Mouse (Mus musculus) embryo, embryonic 11.5 days (tissue): ENCODE data around the gene Lpp.

Source experiments
- DNase-seq: peaks from one replicate; pipeline ENCODE4 v3.0.0-alpha.2; 2012; ENCODE audit warnings: low read depth, low spot score

The Lpp gene

DNA sequence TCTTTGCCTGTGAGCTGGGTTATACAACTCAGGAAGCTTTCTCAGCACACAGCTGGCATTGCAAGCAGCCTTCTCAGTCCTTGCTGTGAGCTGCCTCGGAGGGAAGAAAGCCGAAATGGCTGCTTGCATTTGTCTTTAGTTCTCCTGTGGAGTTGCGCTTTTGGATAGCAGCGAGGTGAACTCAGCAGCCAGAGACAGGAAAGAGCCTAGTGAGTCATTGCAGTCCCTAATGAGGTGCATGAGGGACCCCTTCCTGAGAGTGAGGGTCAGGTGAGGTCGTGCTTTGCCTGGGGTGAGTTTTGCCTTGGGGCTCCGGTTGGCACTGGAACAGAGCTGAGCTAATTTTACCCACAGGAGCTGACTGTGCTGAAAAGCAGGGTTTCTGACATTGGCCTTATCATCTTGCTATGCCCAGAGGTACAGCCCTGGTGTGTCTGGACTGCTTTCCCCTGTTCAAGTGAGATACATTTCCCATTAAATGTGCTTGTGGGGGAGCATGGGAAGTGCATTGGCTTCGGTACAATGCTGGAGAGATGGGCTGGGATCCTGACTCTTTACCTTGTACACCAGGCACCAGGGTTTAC lies 41.3 kb downstream of the Lpp start:
- DNase-seq, result no peak

DNA sequence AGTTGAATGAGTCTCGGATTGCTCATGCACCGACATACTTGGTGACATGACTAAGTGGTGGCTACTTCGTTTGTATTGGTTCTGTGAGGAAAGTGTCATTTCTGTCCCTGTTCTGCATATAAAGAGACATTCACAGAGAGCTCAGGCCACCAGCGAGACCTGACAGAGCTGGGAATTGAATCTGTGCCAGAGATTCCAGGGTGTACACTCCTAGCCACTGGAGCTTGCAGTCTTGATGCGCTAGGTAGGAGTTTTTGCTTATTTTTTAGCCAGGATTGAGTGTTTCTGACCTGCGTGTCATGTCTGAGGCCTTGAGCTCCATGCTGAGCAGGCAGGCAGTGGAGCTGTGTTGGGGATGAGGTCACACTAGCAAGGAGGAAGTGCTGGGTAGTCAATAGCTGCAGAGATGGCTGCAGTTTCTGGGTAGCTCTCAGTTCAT lies 41.8 kb downstream of the Lpp start:
- no peak for DNase-seq

DNA sequence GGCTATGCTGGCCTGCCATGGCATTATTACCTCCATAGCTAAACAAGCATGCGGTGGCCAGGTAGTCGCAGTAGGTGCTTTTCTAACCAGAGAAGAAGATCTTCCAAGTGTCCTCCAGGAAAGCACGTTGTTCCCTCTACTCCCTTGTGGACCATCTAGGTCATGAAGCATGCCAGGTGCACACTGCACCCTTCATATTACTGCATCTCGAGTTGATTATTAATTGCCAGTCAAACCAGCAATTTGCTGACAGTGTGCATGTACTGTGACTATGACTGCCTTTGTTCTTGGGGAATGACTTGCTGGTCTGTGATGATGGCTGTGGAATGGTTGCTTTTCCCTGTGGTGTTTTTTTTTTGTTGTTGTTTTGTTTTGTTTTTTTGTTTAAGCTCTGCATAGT lies 45.1 kb downstream of the Lpp start:
- DNase-seq, result no peak

DNA sequence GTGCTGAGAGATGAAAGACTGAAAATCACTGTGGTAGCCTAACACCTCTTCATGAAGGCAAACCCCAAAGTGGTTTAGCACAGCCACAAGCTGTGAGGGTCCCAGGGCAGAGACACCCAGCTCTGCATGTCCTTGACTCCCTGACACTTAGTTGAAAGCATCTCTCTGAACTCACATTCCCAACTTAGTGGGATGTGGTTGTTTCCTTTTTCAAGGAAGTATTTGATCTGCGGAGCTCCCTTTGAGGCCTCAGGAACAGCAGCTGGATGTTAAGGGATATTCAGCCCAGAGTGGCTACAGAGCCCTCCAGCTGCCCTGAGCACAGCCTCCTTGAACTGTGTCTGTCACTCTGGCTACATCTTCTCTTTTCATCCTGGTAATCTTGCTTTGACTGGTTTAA lies 48.0 kb downstream of the Lpp start:
- DNase-seq, result no peak

DNA sequence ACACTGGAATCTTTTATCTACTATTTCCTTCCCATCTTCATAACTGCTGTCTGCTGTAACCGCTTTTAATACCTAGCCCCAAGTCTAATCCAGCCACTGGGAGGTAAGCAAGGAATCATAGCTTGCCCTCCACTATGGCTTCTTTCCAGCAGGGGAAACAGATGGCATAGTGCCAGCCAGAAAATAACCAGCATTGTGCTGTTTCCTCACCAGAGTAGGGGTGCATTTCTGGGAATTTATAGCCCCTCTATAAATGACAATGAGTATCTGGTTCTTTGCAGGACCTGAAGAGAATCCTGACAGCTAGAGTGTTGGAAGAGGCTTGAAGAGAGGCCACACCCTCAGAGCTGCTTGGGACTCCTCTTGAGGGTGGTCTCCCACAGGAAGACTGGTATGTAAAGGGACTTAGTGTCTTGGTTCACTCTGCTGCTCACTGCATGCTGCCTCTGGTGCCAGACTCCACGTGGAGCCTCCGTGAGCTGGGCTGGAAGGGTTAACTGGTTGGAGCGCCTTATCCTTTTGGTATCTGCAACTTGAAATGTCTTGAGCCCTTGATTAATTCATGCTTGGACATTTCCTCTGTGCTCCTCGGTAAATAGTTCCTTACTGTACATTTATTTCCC lies 49.3 kb downstream of the Lpp start:
- DNase-seq, result no peak

DNA sequence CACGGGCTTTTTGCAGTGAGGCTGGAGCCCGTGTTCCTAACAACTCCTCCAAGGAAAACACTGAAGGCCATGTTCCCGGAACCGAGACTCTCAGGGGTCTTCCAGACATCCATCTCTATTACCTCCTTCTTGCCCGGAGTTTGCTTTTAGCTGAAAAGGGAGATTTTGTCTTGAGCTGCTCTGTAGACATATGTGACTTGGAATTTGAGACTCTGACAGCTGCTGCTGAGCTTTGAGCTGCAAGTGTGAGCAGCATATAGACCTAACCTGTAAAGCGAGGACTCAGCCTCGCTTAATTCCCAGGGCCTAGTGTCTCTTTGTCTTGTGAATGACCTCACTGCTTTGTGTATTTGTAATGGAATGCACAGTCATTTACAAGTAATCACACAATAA lies 49.8 kb downstream of the Lpp start:
- DNase-seq, result no peak

DNA sequence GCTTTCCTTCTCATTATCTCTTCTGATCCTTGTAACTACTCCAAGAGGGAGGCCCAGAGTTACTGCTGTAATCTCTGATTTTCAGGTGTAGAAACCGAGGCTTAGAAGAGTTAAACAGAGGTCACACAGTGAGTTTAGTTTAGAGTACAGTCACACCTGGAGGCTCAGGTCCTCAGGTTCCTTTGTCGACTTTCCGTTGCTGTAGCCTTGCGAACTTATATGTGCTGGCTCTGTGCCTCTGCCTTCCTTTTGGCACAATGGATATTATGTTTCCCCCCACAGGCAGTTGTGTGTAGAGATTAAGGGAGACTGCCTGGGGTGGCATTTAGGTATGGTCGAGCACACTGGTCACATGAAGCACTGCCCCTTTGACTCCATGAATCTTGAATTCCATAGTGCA lies 50.2 kb downstream of the Lpp start:
- DNase-seq, result no peak

DNA sequence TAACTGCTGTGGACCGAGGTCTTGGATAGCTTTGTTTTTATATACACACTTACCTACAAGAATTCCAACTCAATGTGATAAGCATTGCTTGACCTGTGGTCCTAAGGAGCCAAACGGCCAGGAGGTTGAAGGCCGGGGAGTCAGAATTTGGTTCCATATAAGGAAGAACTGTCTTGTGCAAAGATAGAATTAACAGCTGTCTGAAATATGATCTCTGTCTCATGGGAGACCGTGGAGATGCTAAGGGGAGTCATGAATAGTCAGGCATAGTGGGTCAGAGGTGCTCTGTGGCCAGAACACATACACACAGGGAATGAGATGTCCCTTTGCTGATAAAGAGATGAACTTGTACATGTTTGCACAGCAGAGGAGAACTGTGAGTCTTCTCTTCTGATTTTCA lies 51.5 kb downstream of the Lpp start:
- no peak for DNase-seq

DNA sequence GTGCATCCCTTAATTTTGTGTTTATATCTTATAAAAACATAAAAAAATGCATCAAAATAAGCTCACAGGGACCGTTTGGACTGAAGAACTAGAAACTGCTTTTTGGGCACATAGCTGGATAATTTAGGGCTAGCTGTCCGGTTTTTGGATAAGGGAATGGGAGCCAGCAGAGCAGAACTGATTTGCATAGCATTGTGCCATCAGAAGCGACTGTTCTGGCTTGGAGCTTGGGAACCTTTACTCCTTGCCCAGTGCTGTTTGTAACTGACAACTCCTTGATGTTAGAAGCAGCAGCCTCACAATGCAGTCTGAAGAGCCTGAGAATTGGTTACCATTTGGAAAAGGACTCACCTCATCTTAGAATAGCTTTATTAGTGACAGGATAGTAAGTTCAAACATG lies 52.2 kb downstream of the Lpp start:
- DNase-seq, result no peak

DNA sequence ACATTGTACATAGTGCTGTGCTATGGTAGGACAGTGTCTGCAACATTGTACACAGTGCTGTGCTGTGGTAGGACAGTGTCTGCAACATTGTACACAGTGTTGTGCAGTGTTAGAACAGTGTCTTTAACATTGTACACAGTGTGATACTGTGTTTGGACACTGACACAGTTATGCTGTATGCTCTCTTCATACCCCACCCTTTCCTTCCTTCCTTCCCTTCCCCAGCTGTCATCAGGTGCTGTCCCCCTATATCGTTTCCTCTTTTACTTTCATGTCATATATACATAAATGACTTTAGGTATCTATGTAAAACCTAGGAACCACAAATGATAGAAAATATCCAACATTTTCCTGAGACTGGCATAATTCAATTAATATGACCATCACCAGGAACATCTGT lies 53.1 kb downstream of the Lpp start:
- DNase-seq, result no peak

DNA sequence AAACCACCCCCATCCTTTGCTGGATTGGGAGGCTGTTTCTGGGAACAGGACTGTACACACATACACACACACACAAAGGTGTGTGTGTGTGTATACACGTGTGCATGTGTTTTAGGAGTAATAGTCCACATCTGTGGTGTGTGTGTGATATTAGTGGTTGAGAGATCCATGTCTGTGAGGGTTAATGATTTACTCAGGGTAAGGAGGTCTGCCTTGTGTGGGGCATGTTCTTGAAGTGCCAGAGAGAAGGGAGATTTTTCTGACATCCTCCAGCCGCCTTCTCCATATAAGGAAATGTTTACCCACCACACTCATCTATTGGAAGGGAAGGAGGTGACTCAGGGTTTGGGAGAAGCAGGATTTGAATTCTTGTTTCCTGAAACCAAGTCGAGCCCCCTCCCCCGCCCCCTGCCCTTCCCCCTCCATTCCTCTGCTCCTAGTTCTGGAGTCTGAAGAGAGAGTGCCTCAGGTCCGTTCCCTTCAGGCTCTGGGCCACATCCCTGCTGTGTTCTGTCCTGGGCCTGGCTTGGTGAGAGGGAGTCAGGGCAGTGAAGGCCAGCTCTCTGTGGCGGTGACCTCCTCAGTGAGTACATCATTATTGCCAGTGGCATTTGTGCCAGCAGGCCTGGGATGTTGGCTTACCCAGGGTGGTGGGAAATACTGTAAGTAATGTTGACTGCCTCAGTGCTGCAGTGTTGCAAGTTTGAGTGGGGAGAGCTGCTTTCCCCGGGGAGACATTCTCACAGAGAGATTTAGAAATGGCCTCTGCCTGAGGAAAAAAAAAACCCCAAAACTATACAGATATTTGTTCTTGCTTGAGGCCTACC lies 54.6 kb downstream of the Lpp start:
- no peak for DNase-seq

DNA sequence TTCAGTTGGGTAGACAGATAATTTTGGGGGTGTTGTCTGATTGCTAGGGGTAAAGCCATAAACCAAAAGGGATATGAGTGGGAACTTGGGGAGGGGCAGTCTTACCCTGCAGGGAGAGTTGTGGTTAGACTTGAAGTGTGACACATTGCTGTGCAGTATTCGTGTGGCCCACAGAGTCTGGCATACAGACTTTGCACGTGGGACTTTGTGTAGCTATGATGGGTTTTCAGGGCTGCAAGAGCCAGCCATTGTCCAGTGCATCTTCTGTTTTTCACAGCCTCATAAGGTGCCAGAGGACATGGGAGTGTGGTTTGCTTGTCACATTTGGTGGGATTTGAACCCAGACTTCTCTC lies 55.2 kb downstream of the Lpp start:
- no peak for DNase-seq

DNA sequence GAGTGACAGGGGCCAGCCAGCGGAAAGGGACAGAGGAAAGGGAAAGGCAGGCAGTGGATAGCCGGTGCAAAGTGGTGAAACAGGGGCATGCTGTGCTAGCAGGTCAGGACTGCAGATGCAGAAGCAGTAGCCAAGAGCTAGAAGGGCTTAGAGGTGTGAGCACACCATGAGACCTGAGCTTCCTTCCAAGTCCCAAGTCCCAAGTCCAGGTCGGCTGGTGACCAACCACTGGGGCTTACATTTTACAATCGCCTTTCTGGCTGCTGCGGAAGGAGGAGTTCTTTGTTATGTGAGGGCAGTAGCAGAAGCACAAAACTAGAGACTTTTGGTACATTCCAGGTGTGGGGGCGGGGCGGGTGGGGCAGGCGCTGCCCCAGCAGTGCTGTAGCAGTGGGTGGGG lies 56.5 kb downstream of the Lpp start:
- no peak for DNase-seq

DNA sequence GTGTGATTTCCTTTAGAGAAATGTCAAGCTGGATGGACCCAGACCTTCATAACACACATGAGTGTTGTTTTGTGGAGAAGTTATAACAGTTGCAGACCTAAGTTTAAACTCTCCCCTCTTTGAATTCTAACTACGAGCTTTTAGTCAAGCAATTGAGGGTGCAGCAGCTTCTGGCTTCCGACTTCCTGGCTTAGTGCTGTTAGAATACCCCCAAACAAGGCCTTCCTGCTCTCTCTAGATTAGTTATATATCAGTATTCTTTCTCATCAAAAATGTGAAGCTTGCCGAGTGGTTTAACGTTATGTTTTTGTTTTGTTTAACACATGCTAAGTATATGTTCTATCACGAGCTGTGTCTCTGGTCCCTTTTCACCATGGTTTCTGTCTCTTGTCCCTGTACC lies 56.9 kb downstream of the Lpp start:
- no peak for DNase-seq

DNA sequence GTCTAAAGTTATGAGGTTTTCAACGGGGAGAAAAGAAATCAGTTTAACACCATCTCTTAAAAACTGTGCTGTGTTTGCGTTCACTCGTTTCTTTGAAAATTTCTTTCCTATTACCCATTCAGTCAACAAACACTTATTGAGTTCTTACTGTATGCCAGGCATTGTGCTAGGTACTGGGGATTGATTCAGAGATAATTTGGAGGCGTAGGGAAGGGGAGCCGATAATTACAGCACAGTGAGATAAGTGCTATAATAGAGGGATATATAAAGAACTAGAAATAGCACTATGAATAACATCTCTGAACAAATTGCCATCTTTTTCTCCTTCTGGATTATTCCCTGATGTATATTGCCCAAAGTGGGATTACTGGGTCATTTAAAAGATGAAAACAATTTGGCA lies 57.8 kb downstream of the Lpp start:
- DNase-seq, result no peak

DNA sequence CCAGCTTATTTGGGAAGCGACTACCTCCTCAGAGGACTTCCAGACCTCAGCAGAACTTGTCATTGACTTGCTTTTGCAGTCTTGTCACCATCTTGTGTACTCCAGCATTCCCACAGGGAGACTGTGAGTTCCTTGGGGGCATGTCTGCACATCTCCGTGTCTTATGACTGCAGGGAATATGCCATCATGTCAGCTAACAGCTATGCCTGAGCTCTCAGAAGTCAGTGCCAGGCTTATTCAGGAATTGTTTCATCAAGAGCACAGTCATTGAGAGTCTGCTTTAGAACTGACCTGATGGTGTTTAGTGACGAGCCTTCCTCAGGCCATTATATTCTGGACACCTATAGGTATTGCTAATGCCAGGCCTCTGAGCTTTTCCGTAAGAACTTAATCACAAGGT lies 60.2 kb downstream of the Lpp start:
- no peak for DNase-seq

DNA sequence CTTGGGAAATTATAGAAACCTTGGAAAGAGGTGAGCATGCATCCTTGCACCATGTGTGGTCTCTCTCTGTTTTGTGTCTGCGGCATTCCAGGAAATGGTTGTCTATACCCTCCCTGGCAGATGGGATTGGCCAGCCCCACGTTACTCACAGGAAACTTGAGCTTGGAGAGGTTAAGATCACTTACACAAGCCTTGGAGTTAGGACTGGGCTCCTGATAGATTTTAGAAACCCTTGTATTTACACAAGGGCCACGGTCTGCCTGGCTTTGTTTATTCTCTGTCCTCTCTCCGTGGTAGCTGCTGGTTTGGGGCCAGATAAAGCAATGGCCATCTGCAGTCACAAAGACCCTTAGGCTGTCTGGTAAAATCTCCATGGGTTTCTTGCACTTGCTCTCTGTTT lies 61.2 kb downstream of the Lpp start:
- DNase-seq, result no peak

DNA sequence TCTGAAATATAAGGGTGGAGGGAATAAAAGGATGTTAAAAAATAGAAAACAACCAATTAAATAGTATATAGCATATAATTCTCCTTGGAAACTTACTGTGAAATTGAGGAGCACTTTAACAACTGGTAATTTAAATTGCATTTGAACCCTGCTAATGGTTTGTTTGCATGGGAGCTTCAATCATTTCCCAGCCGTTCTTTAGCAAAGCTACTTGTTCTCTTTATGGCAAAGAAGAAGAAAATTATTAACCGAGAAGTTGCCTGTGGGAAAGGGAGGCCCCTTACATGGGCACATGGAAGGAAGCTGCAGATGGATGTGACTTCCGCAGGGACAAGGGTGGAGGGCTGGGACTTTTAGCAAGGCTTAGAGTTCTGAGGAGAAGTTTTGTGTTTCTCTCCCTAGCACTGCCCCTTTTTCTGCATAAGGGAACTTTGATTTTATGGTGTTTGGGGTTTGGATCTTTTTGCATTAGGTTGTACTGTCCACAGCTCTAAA lies 62.1 kb downstream of the Lpp start:
- no peak for DNase-seq

DNA sequence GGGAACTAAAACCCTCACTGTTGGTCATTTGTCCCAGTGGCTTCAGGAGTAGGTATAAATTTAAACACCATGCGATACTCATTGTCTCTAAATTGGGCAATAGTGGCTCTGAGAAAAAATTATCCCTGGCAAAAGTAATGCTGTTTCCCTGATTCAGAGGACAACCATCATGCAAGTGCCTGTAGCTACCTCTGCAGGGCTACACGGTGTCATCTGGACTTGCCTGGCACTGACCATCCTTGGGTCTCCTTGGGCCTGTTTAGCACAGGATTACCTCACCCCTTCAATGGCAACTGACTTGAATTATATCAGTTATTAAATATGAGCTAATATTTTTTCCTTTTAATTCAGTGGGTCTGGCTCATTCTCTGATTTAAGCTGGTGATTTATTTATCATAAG lies 70.5 kb downstream of the Lpp start:
- no peak for DNase-seq

DNA sequence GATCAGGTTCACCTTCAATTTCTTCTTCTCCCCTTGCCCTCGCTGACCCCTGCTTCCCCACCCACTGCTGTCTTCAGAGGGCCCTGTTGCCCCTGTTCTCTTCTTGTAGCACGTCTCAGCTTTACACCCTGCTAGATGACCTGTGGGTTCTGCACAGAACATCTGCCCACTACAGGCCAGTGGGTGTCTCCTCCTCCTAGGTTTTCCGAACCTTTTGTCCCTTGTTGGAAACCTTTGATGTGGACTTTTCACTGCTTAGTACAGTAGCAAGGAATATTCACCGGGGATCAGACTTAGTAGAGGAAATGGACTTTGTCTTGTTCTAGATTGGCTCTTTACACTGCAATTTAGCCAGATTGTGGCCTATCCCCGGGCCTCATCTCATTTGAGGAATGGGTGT lies 71.1 kb downstream of the Lpp start:
- DNase-seq, result no peak

DNA sequence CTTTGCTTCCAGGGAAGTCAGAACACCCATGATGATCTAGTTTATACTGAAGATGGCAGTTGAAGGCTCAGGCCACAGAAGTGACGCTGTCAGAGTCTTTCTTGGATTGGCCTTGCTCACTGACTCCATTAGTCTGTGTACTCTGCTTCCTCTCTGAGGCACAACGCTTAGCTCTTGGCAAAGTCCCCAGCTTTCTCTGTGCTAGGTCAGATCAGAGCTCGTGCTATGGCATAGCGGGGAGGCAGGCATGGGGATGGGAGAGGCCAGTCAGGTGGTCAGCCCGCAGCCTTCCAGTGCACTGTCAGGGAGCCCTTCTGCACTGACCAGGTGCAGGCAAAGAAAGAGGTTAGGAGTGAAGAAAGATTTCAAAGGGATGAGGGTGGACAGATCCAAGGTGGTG lies 72.3 kb downstream of the Lpp start:
- DNase-seq, result no peak

DNA sequence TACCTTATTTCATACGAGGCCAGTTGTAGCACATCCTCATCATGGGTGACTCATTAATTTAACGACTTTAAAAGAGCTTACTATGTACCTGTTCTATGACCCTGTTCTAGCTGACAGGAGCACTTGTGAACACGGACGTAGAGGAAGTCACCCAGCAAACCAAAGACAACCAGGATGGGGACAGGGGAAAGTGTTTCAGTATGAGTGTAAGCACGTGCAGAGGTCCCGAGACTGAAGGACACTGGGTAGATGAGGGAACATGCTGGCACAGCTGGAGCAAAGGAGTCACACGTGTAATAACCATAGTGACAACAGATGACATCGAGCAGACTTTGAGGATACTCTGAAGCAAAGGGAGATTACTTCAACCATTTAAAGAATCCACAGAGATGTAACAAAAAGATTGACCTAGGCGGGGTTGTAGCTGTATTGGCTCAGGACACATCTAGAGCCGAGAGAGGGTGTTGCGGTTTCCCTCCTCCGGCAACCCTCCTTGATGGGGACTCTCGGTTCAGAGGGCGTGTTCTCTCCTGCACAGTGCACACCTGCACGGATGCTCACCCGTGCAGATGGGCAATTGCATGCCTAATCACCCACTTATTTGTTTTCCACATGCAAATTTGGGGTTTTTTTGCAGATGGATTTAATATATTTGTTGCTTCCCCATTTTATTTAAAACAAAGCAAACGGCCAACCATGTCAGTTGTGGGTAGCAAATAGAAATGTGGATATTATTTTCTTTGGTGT lies 74.4 kb downstream of the Lpp start:
- DNase-seq, result no peak
